In the genomic region with DNA sequence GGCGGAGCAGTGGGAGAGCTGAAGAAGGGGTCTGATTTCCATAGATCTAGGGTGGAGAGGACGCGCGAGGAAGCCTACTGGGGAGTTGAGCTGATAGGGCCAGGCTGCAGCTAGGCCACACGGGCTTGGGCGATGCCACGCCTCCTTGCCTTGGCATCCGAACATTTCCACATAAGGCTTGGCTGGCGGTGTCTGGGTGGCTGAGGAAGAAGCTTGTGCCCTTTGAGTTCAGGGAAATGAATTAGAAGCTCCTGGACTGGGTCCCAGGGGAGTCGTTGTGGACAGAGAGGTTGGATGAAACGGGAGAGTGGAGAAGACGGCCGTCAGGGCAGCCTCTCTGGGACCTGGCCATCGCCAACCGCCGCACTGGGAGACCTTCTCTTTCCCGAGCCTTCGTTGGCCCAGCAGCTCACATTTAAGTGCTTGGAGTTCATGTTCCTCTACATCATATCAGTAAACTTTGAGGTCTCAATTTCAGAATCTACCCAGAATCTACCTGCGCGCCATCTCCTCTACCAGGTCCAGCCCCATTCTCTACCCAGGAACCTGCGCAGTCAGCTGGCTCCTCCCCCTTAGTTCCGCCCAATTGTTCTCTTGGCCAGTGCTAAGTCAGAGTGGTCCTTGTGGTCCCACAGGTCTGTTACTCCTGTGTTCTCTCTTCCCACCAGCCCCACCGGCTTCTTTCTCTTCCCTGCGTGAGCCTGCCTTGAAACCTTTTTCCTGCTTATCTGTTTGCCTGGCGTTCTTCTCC, we compare ENCODE assay signal across 8 mouse cellular contexts. TPM values are rescaled to one million over a fixed set of nuclear protein-coding genes. Genes with fewer than 3 reads are reported as not detected.
DNase-seq lines count a peak whose midpoint lies in the region; ATAC-seq lines count a peak whose summit lies in the region.

No protein-coding gene starts in this region.

- H3K4me3 ChIP-seq in limb, embryonic 15.5 days = peak overlapping the region; percentile 33
- peak overlapping the region; percentile 28 for H3K4me3 ChIP-seq in midbrain, embryonic 14.5 days (replicated peaks; ENCODE audit: low read depth, low read length)

- no peaks in the 10 kb centered on the region for H3K27me3 ChIP-seq in limb, embryonic 15.5 days
- no peaks in the 10 kb centered on the region for H3K27me3 ChIP-seq in midbrain, embryonic 14.5 days (ENCODE audit: control insufficient read depth, insufficient read depth, low read length)

- intact Hi-C loops in gastrocnemius, postnatal 14 days (cut with DNase I; ENCODE audit: low total_unique reads) = no loop called here

- H3K27ac ChIP-seq in limb, embryonic 15.5 days = no peak overlapping the region
- no peak overlapping the region for H3K27ac ChIP-seq in midbrain, embryonic 14.5 days (replicated peaks; ENCODE audit: low read depth, low read length)

- H3K9me3 ChIP-seq in limb, embryonic 15.5 days = no peaks in the 10 kb centered on the region
- no peaks in the 10 kb centered on the region for H3K9me3 ChIP-seq in midbrain, embryonic 14.5 days (ENCODE audit: control insufficient read depth, low read length)

- WGBS in limb, embryonic 15.5 days = 11% methylated on average over 24 of the region's 25 CpGs
- WGBS in midbrain, embryonic 14.5 days = 4% methylated on average over 25 of the region's 25 CpGs

- peak overlapping the region; percentile 66 for H3K4me2 ChIP-seq in limb, embryonic 15.5 days
- peak overlapping the region; percentile 52 for H3K4me2 ChIP-seq in midbrain, embryonic 14.5 days (ENCODE audit: low read length)

- peak; percentile 48 for DNase-seq in ovary, adult 18-20 months (ENCODE audit: low spot score)
- no peak for DNase-seq in ovary, postnatal 14 days (ENCODE audit: low spot score)
- peak; percentile 52 to 58 for DNase-seq in cerebellum, postnatal 14 days
- DNase-seq in gastrocnemius, postnatal 14 days = peak; percentile 43
- DNase-seq in midbrain, embryonic 14.5 days = peak; percentile 62
- peak; percentile 42 for DNase-seq in testis, postnatal 14 days (ENCODE audit: low spot score)

- no peaks in the 10 kb centered on the region for H3K36me3 ChIP-seq in limb, embryonic 15.5 days
- no peaks in the 10 kb centered on the region for H3K36me3 ChIP-seq in midbrain, embryonic 14.5 days (ENCODE audit: control insufficient read depth, insufficient read depth, low read length)

- peak; percentile 70 for ATAC-seq in inflammation-experienced regulatory T-cells, adult 6 months
- ATAC-seq in limb, embryonic 15.5 days (ENCODE audit: insufficient number of reproducible peaks, low FRiP score, low TSS enrichment, low read depth) = 0 out of 2 replicates have a peak, but pooled peaks have one; percentile 20
- 0 out of 2 replicates have a peak, but pooled peaks have one; percentile 34 for ATAC-seq in midbrain, embryonic 14.5 days (ENCODE audit: low FRiP score, low TSS enrichment)

- H3K4me1 ChIP-seq in limb, embryonic 15.5 days = peaks cover 10% of the 10 kb centered on the region
- H3K4me1 ChIP-seq in midbrain, embryonic 14.5 days (ENCODE audit: control insufficient read depth, insufficient read depth, low read length) = no peaks in the 10 kb centered on the region; the same call in 1 of the 2 replicates

- no peak overlapping the region for H3K9ac ChIP-seq in limb, embryonic 15.5 days
- H3K9ac ChIP-seq in midbrain, embryonic 14.5 days (replicated peaks; ENCODE audit: low read length) = peak overlapping the region; percentile 39; the same call in 1 of the 2 replicates

RNA-seq across cellular contexts. Expression of a gene that starts 31.8 kb away (rescaled TPM):
- total RNA-seq in gastrocnemius, postnatal 14 days (2021) = 10 to 100 TPM; 31.6 to 40.0 TPM
- polyA plus RNA-seq in inflammation-experienced regulatory T-cells, adult 6 months (2017; shearing (Covaris generic)) = 100 to 1,000 TPM; 177 to 212 (median 210) TPM
- 46.1 and 52.6 TPM in 2 replicates for polyA plus RNA-seq in limb, embryonic 15.5 days (2015; fragmentation: Nextera tagmentation; extraction: Ambion mirVana)
- polyA plus RNA-seq in midbrain, embryonic 14.5 days (2014; fragmentation: Nextera tagmentation; extraction: Ambion mirVana) = 8.5 and 12.3 TPM in 2 replicates

RNA-seq across cellular contexts. Expression of a gene that starts 57.9 kb away (rescaled TPM):
- 10 to 100 TPM; 11.0 to 14.7 TPM for total RNA-seq in gastrocnemius, postnatal 14 days (2021)
- 100 to 1,000 TPM; 166 to 211 (median 167) TPM for polyA plus RNA-seq in inflammation-experienced regulatory T-cells, adult 6 months (2017; shearing (Covaris generic))
- polyA plus RNA-seq in limb, embryonic 15.5 days (2015; fragmentation: Nextera tagmentation; extraction: Ambion mirVana) = 126 and 127 TPM in 2 replicates
- polyA plus RNA-seq in midbrain, embryonic 14.5 days (2014; fragmentation: Nextera tagmentation; extraction: Ambion mirVana) = 109 and 113 TPM in 2 replicates

Comparison
In these comparisons a context has a peak if more than half of its experiments do, and no peak if none do; other contexts are left out.
1. ATAC-seq: peak in every context shown above with its lines; median percentile 70 in inflammation-experienced regulatory T-cells, adult 6 months; 34 in midbrain, embryonic 14.5 days; 20 in limb, embryonic 15.5 days.